Mouse (Mus musculus) erythroid progenitor cell, adult 5-6 weeks (primary cell): ENCODE results near the gene Chst11. TPM values are rescaled to one million over a fixed set of nuclear protein-coding genes. Genes with fewer than 3 reads are reported as not detected.

Experiments
- ATAC-seq: replicated peaks from 2 replicates; pipeline ENCODE4 v1.8.0; 2016; ENCODE audit warnings: moderate number of reproducible peaks, mild to moderate bottlenecking, moderate TSS enrichment, inconsistent platforms; ENCODE audit not compliant: poor library complexity, low FRiP score, severe bottlenecking
- total RNA-seq, 2 experiments: library from RNA; stranded (forward) in 1 of 2; stranded (reverse) in 1 of 2; fragments of 150-400 nt in 1 of 2; fragments of 186-747, 209-891 nt in 1 of 2; gene quantifications; 2 replicates each; pipeline versions ENCODE4 v1.2.3 to v1.2.4; 2015 to 2017; ENCODE audit warnings: low replicate concordance in 2 of 2

Gene Chst11
- 14.1 and 15.9 TPM in 2 replicates for total RNA-seq (2015; ENCODE audit: low replicate concordance)
- total RNA-seq (2017; ENCODE audit: low replicate concordance) = 13.6 and 17.2 TPM in 2 replicates

DNA sequence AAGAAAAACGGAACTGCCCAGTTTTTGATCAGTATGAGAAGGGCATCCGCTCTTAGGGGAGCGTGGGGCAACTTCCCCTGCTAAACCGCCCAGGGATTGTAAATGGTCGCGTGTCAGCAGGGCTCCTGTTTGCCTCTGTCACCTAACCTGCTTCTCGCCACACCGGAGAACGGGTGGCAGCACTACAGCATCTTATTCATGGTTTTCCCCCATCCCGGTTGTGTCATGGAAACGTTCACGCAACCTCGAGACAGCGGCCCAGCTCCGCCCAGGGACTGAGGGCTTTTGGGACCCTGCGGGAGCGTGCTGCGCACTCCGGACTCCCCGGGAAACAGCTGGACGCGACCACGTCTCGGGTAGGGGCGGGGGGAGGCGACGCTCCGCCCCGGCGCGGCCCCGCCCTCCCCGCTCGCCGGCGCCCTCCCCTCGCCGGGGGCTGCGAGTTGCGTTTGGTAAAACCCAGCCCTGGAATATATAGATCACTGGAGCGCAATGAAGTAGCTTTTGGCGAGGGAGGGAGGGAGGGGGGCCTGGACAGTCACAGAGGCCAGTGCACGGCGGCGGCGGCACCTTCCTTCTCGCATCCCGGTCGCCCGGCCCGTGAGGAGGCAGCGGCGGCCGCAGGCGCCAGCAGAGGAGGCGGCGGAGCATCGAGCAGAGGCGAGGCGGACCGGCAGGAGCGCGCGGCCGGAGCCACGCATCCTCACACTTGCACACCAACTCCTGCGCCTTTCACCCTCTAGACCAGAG is at the start of gene Chst11:
TSS of gene Chst11 (plus strand) at position 549 of the 750 bp plus-strand sequence.
- peak; percentile 66 for ATAC-seq

DNA sequence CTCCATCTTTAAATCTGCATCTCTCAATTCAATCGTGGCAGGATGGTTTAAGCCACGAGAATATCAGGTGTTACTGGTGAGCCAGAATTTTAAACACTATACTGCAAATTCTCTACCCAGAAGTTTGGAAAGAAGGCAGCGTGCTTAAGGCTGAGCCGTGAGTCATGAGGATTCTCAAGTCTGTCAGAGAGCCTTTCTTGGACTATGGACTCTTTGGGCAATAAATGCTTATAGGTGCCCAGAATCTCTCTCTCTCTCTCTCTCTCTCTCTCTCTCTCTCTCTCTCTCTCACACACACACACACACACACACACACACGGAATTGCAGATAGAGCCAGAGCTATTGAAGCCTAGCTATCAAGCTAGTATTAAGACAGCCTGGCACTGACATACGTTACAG is 49.5 kb upstream of the Chst11 start:
- ATAC-seq = no peak

DNA sequence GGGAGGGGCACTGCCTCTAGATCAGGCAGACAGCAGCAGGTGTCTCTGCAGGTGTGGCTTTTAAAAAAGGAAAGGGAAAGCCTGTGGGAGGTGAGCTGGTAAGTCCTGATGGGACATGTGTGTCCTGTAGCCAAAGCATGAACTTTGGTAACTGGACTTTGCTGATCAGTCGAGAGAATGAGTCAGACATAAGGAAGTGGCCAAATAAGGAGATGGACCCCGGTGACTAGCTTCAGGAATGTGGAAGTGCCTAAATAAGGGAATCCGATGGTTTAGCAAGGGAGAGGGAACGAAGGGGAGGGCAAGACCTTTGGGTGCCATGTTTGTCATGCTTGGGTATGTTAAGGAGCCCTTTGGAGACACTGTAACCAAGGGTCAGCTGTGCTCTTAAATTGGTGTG is 31.9 kb upstream of the Chst11 start:
- ATAC-seq = no peak

DNA sequence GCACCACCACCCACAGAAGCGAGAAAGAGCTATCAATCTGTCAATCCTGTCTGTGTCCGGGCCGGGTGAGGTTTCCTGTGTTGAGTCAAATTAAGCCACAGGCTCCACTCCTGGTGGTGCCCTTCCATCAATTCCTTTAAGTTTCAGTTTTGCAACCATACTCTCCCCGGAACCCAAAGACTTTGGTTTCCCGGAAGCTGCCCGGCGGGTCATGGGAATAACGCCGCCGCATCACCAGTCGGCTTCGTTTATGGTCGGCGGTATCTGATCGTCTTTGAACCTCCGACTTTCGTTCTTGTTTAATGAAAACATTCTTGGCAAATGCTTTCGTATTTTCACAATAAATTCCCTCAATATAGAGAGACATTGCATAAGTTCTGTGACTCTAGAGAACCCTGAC is 30.2 kb upstream of the Chst11 start:
- ATAC-seq = peak; percentile 91

DNA sequence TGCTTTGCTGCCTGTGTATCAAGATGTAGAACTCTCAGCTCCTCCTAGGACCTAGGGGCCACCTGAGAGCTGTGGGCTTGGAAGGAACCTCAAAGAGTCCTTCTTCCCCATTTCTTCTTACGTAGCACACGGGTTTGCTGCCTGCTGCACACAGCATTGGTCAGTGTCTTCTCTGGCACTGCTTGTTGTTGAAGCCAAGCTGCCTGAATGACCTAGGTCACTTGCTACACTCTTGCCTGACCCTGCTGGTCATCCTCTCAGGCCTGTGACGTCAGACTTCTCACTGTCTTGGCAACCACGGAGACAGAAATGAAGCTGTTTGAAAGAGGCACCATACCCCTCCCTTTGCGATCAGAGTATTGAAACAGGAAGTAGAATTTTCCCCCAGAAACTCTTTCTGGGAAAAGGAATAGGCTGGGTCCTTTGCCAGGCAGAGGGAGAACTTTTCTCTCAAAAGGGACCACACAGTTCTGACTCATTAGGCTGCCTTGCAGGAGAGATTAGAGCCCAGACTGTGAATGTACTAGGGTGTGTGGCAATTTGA is 27.0 kb upstream of the Chst11 start:
- no peak for ATAC-seq

DNA sequence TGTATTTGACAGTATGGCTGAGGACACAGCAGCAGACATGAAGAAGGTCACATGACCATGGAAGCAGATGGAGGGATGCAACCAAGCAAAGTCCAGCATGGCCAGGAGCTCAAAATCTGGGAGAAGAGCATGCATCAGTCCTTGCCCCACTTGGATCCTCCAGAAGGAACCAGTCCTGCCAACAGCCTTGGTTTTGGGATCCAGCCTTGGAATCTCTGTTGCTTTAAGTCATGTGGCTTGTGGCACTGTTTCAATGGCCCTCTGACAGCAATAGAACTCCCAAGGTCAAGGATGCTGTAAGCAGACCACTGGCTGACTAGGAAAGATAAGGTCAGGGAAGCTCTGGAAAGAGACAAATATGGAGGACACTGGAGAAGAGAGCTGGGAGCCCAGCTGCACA is 26.0 kb upstream of the Chst11 start:
- no peak for ATAC-seq

DNA sequence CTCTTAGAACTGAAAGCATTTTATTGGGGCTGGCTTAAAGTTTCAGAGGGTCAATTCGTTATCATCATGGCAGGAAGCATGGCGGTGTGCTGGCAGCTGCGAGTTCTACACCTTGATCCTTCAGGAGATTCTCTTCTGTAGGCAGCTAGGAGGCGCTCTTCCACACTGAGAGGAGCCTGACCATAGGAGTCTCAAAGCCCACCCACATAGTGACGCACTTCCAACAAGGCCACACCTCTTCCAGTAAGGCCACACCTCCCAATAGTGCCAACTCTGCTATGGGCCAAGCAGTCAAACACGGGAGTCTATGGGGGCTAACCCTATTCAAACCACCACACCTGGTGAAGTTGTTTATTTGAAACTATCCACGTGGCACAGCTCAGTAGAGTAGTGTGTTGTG is 24.0 kb upstream of the Chst11 start:
- peak; percentile 95 for ATAC-seq

DNA sequence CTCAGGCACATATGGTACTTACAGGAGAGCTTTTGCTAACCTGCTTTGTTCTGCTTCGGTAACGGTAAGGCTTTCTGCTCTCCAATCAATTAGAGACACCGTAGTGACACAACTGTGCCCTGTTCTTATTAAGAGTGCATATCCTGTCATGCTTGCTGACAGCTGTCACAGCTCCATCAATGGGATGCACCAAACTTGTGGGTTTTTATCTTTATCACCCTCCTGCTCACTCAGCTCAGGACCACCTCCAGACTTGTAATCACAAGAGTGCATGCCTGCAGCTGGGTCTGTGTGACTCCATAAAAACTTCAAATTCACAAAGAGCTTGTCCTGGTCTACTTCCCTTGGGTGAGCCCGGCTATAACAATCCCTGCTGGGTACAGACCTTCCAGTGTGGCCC is 23.3 kb upstream of the Chst11 start:
- ATAC-seq = peak; percentile 16; the same call in 1 of the 2 replicates

DNA sequence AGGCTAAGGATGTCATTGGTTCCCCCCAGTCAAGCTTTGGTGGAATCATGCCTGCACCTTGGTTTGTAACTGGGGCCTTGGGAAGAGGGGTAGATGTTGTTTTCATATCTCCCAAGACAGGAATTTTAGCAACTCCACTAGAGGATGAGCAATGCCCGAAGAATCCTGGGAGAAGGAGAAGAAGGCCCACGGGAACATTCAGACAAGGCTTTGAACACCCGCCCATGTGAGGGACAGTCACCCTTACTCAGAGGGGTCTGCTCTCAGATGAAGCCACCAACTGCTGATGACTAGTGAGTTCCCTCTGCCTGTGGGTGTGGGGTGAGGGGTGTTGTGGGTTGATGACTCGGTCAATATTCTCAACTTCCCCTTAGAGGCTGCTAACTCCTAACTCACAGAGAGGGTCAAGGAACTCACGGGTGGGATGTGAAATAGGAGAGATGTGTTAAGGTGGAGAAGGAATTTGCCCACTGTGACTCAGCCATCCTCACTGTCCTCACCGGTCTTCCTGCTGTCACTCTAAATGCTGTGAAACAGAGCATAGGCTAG is 22.8 kb upstream of the Chst11 start:
- no peak for ATAC-seq

DNA sequence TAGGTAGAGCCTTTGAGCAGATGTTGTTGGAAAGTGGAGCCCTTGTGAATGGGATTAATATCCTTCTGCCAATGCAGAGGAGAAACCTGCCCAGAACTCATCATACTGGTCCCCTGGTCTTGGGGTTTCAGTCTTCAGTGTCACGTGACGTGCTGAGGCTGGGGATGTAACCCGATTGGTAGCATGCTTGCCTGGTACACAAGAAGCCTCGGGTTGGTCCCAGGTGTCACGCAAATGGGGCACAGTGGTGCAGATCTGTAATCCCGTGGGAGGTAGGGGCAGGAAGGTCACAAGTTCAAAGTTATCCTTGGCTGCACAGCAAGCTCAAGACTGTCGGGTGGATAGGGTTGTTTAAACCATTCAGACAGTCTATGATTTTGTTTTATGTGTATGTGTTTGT is 20.8 kb upstream of the Chst11 start:
- ATAC-seq = no peak

DNA sequence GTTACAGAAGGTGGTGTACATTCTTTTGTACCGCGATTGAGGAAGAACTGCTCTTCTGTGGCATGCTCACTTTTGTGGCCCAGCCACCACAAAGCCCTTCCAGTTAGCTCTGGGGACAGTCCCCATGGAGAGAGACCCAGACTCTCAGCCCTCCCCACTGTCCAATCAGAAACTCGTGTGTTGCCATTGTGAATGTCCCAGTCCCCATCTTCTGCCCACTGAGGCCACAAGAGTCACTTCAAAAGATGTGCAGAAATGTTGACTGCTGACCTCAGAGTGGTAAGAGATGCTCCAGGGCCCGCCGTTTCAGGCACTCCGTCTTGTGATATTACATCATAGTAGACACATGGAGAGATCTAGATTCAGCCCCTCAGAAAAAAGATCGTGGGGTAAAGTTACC is 18.6 kb upstream of the Chst11 start:
- ATAC-seq = no peak

DNA sequence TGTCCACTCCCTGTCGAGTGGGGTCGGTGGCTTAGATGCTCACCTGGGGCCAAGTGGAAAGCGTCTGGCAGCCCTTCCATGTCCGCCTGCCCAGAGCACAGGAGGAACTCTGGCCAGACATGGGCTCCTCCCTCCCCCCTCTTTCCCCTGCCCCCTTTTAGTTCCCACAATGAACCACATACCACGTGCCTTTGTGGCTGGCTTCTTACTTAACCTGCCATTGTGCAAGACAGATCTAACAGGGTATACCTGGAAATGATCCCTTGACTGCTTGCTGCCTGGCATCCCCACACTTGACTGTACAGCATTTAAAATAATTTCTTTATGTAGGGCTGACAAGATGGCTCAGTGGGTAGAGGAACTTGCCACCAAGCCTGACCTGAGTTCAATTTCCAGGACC is 15.7 kb upstream of the Chst11 start:
- ATAC-seq = no peak

DNA sequence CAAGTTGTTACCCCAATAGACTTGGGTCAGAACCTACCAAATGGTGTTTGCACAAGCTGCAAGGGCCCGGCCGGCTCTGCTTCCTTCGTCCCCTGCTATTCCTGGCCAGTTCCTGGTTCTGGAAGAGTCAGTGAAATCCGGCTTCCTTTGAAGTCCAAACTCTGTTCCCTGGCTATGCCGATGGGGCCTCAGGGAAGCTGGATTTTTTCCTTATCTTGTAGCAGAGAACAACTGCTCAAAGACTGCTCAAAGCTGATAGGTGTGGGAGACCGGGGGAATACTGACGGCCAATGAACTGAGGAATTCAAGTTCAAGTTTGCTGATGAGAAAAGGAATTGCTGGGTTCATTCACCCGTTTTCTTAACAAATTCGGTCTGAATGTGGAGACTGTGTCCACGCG is 13.7 kb upstream of the Chst11 start:
- no peak for ATAC-seq

DNA sequence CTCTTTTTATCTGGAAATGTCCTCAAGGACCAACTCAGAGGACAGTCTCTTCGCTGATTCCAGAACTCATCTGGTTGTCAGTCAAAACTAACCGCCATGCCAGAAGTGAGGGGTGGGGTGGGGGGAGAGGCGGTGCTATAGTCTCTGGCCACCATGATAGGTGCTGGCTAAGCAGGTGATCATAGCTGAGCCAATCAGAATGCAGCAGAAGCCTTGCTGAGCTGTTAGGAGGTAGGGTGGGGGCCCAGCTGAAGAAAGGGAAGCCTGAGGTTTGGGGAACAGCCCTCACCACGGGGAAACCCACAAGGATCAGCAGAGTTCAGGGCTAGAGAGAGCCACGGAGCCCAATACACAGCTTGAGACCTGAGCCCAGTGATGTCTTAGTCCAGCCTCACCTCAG is 11.1 kb upstream of the Chst11 start:
- ATAC-seq = no peak

DNA sequence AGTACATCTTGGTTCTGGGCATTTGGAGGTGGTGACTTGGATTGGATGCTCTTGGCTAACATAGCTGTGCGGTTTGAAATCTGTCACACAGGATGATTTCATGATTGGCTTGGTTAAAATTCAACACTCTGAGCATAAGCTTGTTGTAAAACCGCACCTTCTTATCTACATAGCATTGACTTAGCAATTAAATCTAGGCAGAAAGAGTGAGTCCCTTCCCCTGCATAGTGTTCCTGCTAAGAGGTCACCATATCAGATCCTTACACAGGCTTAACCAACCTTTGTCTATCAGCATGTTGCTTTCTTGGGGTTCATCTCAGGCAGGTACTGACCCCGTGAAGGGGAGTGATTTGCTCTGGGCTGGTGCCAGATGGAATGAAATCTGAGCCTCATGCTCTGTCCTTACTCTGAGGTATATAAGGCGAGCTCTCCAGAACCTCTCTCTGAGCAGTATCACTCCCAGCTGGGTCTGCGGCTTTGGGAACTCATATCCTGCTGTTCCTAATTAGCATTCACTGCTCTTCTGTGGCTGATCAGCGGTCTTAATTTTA is 10.6 kb upstream of the Chst11 start:
- no peak for ATAC-seq

DNA sequence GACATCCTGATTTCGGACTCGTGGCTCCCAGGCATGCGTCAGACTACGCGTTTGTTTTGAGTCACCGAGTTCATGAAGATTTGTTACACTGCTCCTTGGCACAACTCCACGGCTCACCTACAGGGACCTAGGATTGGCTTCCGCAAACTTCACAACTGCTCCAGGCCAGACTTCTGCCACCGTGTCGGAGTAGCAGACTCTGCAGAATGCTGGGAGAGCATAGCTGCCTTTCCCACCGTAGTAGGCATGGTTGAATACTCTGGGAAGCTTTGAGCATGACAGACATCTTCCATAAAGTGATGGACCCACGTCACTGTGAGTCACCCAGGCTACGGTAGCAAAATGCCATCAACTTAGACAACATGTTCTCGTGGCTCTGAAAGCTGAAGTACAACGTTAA is 9.5 kb upstream of the Chst11 start:
- ATAC-seq = no peak

DNA sequence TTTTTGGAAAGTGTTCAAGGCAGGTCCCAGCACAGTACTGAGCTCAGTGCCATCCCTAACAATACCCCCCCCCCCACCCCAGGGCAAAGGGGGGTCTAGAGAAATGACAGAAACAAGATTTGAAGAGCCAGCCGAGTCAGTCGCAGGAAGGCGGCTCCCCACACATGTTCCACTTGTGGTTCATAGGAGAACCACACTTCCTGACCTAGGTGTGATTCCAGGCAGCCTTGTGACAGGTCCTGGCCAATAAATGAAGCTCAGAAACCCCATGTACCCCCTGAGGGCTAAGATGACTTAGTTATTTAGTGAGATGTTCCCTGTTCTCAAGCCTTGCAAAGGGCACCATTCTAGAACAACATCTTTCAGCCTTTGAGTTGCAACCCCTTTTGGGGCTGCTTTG is 3.0 kb upstream of the Chst11 start:
- no peak for ATAC-seq

DNA sequence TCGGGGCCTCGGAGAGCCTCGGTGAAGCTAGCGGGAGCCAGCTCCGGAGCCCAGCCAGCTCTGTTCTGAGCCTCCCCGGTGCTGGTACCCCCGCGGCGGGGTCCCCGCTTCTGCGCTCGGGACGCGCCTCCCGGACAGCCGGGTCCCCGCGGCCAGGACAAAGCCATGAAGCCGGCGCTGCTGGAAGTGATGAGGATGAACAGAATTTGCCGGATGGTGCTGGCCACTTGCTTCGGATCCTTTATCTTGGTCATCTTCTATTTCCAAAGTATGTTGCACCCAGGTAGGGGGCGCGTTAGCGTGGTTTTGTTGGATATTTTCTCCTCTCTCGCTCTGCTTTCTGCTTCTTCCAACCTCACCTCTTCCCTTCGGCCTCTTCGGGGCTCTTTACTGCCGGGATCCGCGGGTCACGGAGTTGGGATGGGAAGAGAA is 418 bp downstream of the Chst11 start:
- peak; percentile 39 for ATAC-seq

DNA sequence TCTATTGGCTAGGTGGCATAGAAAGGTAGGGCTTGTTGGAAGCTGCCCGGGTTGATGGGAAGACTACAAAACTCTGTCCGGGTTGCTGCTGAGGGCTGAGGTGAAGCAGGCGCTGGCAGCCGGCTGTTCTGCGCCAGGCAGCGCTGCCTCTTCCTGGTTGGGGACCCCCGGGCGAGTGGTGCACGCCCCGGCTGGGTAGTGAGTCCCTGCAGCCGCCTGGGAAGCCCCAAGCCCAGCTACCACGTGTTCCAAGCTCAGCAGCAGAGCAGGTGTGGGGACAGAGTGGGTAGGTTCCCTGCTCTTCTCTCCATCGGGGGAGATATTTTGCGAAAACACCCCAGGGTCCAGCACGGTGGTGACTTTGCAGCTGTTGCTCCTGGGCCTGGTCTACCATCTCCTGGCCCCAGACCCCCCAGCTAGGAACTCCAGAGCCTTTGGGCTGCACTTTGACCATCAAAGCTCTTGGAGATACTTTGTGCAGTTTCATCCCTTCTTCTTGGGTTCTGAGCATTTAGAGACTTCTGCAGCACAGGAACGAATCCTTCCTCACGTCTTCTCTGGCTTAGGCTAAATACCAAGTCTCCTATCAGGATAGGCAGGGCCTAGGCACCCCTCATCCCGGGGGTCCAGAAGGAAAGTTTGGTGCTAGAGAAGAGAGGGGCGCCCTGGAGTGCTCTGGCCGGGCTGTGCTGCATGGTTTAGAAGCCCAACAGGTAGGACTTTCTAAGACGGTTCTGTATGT is 1.1 kb downstream of the Chst11 start:
- ATAC-seq = peak; percentile 6; the same call in 1 of the 2 replicates

DNA sequence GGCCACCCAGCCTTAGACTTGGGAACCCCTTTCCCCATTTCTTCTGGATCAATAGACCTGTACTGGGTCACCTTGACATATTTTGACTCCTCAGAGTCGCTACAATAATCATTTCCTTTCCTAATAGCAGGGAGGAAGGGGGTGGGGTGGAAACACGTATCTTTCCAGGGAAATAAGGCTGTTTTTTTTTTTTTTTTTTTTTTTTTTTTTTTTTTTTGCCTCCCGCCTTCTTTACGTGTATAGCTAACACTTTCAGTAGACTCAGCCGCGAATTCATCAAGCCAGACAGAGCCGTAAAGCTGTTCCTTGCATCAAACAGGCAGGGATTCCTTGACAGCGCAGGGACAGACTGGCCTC is 1.7 kb downstream of the Chst11 start:
- no peak for ATAC-seq

DNA sequence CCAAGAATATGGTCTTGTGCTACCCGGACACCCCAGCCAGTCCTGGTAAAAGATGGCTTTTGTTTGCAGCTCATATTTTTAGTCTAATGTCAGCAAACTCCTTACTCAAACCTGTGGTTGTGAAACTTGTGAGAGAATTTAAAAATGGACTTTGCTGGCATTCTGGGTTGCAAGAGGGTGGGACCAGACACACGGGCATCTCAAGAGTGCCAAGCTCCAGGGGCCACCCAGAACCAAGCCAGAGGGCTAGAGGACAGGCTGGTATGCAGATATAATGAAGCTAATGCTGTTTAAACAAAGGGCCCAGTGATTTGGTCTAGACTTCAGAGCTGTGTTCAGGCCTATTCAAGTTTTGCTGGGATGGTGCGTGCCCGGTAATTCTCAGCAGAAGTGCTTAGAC is 2.1 kb downstream of the Chst11 start:
- ATAC-seq = no peak
